Mouse (Mus musculus): Measurements from ENCODE around the gene Eef1akmt2.

DNA sequence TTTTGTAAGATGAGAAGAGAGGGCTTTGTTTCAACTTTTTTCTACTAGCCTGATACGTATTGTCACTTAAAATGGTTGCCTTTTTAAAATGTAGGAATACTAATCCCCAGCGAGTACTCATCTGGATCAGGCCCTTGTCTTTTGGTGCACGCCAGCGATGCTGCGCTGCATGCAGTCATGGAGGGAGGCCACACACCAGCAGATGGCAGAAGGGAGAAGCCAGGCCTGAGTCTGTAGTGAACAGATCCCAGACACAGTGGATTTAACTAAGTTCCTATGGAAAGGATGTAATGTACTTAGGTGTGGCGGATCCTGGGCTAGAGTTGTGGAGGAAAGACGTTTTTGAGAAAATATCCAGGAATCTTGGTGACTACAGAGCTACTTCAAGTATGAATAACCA, 31.6 kb upstream of the Eef1akmt2 start:
- TF ChIP-seq SIN3A (IDR thresholded peaks at IDR 0.05; ENCODE audit: low read length) (no peak), RAD21 (IDR thresholded peaks at IDR 0.05; ENCODE audit: low read depth, low read length) (no peak), ZMIZ1 (IDR thresholded peaks at IDR 0.05; ENCODE audit: low read depth, low read length) (no peak)
